Mouse (Mus musculus) ES-Bruce4 (cell line): ENCODE results near the gene Dab2ip. TPM values are rescaled to one million over a fixed set of nuclear protein-coding genes. Genes with fewer than 3 reads are reported as not detected.

Experiments
- H3K27ac ChIP-seq: 2 replicates; pipeline ENCODE4 v1.5.1; 2012; ENCODE audit warnings: low read length, inconsistent platforms; ENCODE audit not compliant: insufficient read depth
- H3K27me3 ChIP-seq: 2 replicates; pipeline ENCODE4 v1.6.1; 2012; ENCODE audit warnings: mild to moderate bottlenecking, low read length, inconsistent platforms; ENCODE audit not compliant: control insufficient read depth, poor library complexity, insufficient read depth, severe bottlenecking
- H3K36me3 ChIP-seq: 2 replicates; pipeline ENCODE4 v1.6.1; 2012; ENCODE audit warnings: inconsistent platforms, mild to moderate bottlenecking, low read length, moderate library complexity; ENCODE audit not compliant: control insufficient read depth, poor library complexity, insufficient read depth, severe bottlenecking
- H3K4me1 ChIP-seq: one replicate; pipeline ENCODE4 v1.8.1; 2011; ENCODE audit warnings: low read length; ENCODE audit not compliant: control insufficient read depth, insufficient read depth
- H3K4me3 ChIP-seq: 2 replicates; pipeline ENCODE4 v1.5.1; 2011; ENCODE audit warnings: low read depth, mild to moderate bottlenecking, low read length
- H3K9ac ChIP-seq: 2 replicates; pipeline ENCODE4 v1.6.1; 2012; ENCODE audit warnings: low read depth, mild to moderate bottlenecking, inconsistent platforms; ENCODE audit not compliant: poor library complexity, severe bottlenecking
- H3K9me3 ChIP-seq: replicated peaks from 2 replicates; pipeline ENCODE4 v1.6.1; 2012; ENCODE audit warnings: mild to moderate bottlenecking, low read length, inconsistent platforms; ENCODE audit not compliant: control insufficient read depth, poor library complexity, insufficient read depth, severe bottlenecking
- CTCF ChIP-seq: IDR thresholded peaks from one replicate; pipeline ENCODE4 v1.8.1; 2011; ENCODE audit warnings: low read depth, low read length
- EP300 ChIP-seq: IDR thresholded peaks from 2 replicates; pipeline ENCODE4 v1.6.1; 2011; ENCODE audit warnings: low read depth, low read length; ENCODE audit not compliant: insufficient read depth
- POLR2A ChIP-seq: IDR thresholded peaks from one replicate; pipeline ENCODE4 v1.8.1; 2011; ENCODE audit warnings: low read length; ENCODE audit not compliant: insufficient read depth
- polyA plus RNA-seq: library from polyadenylated mRNA; stranded (reverse); fragments of >200 nt; gene quantifications from 2 replicates; pipeline ENCODE4 v1.2.4, GENCODE M21; 2011; ENCODE audit warnings: low read depth; ENCODE audit not compliant: missing spikeins, insufficient read depth, insufficient read length

Dab2ip gene
- polyA plus RNA-seq, 1 experiment = 29.4 TPM

- no peak overlapping the region for H3K9ac ChIP-seq
- H3K4me1 ChIP-seq = peaks cover 2% of the 10 kb centered on the region
- no peaks in the 10 kb centered on the region for H3K9me3 ChIP-seq
- TF ChIP-seq CTCF = no peak
- no peak for TF ChIP-seq EP300
- H3K27ac ChIP-seq = no peak overlapping the region
- H3K4me3 ChIP-seq = no peak overlapping the region
- no peaks in the 10 kb centered on the region for H3K36me3 ChIP-seq
- H3K27me3 ChIP-seq = no peaks in the 10 kb centered on the region
Measured at GRCm38 (mm10) chr2:35549191-35549590, 8.9 kb upstream of the Dab2ip start.

- Histone ChIP-seq H3K36me3 (no peaks in the 10 kb centered on the region), H3K9ac (no peak overlapping the region), H3K4me3 (no peak overlapping the region), H3K9me3 (no peaks in the 10 kb centered on the region), H3K4me1 (no peaks in the 10 kb centered on the region), H3K27me3 (no peaks in the 10 kb centered on the region), H3K27ac (no peak overlapping the region)
- TF ChIP-seq POLR2A = no peak
- TF ChIP-seq CTCF = no peak
- no peak for TF ChIP-seq EP300
Measured at GRCm38 (mm10) chr2:35550097-35550496, 8.0 kb upstream of the Dab2ip start.

GRCm38 (mm10) chr2:35556918-35557486, 1.1 kb upstream of the Dab2ip start:
- no peak for TF ChIP-seq POLR2A
- no peak for TF ChIP-seq EP300
- no peak for TF ChIP-seq CTCF
- H3K27ac ChIP-seq = no peak overlapping the region
- no peaks in the 10 kb centered on the region for H3K27me3 ChIP-seq
- no peaks in the 10 kb centered on the region for H3K4me1 ChIP-seq
- no peak overlapping the region for H3K4me3 ChIP-seq
- no peak overlapping the region for H3K9ac ChIP-seq
- H3K9me3 ChIP-seq = no peaks in the 10 kb centered on the region
- no peaks in the 10 kb centered on the region for H3K36me3 ChIP-seq

- Histone ChIP-seq H3K4me3 (no peak overlapping the region), H3K27me3 (no peaks in the 10 kb centered on the region), H3K9me3 (no peaks in the 10 kb centered on the region), H3K36me3 (no peaks in the 10 kb centered on the region), H3K4me1 (no peaks in the 10 kb centered on the region), H3K9ac (no peak overlapping the region), H3K27ac (no peak overlapping the region)
- TF ChIP-seq POLR2A (no peak), CTCF (no peak), EP300 (no peak)
Measured at GRCm38 (mm10) chr2:35558826-35559550, 922 bp downstream of the Dab2ip start.

GRCm38 (mm10) chr2:35559551-35559835, 1.4 kb downstream of the Dab2ip start:
- Histone ChIP-seq H3K4me1 (no peaks in the 10 kb centered on the region), H3K9ac (no peak overlapping the region), H3K36me3 (no peaks in the 10 kb centered on the region), H3K27ac (no peak overlapping the region), H3K27me3 (no peaks in the 10 kb centered on the region), H3K9me3 (no peaks in the 10 kb centered on the region), H3K4me3 (no peak overlapping the region)
- TF ChIP-seq POLR2A (no peak), CTCF (no peak), EP300 (no peak)

GRCm38 (mm10) chr2:35563722-35564121, 5.7 kb downstream of the Dab2ip start:
- no peak for TF ChIP-seq CTCF
- no peak for TF ChIP-seq EP300
- TF ChIP-seq POLR2A = no peak
- no peak overlapping the region for H3K9ac ChIP-seq

More at GRCm38 (mm10) chr2:35563722-35564121, 5.7 kb downstream of the Dab2ip start:
- no peaks in the 10 kb centered on the region for H3K27me3 ChIP-seq
- no peak overlapping the region for H3K27ac ChIP-seq
- H3K9me3 ChIP-seq = no peaks in the 10 kb centered on the region
- H3K4me3 ChIP-seq = no peak overlapping the region
- H3K4me1 ChIP-seq = no peaks in the 10 kb centered on the region
- H3K36me3 ChIP-seq = no peaks in the 10 kb centered on the region
